Mouse (Mus musculus): ENCODE data around the gene Hoxa5. TPM values are rescaled to one million over a fixed set of nuclear protein-coding genes. Genes with fewer than 3 reads are reported as not detected.

Gene Hoxa5
- polyA plus RNA-seq, 1 experiment from 2014 or later: 1.8 TPM

DNA sequence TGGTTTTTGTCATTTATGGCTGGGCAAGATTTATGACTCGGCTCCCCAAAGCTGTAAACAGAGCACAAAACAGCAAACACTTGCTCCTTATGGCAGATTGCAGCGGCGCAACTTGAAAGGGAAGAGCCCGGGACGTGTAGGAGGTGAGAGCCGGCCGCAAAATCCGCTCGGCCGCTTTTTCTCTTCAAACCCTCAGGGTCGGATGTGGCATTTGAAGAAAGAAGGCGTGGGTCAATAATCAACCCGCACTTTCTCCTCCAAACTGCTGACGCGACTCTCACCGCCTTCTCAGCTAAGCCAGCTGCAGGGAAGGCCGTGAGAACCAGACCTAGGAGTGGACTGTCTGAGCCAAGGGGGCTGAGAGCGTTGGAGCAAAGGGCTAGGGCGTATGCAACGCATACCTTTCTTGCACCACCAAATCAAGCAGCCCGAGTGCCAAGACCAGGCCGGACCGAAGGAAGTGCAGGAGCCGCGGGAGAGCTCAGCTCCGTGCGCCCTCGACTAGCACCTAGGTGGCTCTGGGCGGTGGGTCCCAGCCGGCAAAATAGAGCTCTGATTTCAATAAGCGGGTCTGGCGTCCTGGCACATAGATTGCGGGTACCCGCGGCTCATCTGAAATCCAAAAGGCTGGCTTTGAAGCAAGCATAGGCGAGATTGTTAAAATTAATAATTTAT is 27.2 kb downstream of the Hoxa5 start, which contains the start of gene 5730596B20Rik:
5730596B20Rik (plus strand) TSS at position 438 of the 675 bp plus-strand sequence.
- peak; percentile 73 for DNase-seq (ENCODE audit: low spot score)
- WGBS: under 1% methylated on average over 36 of the region's 36 CpGs

DNA sequence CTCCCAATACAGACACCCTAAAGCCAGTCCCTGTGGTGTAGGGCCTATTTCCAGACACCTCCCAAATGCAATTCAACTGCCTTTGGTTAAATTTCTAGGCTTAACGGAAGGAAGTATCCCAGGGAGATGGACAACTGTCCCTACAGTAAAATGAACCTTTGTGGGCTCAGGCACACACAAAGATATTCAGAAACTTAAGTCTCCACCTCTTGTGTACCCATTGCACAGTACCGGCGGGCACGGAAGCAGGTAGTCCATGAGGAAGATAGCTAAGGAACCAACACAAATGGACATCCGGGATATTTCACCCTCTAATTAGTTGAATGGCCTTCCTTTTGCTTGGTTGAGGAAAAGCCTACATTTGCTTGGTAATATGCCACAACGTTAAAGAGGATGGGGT is 28.0 kb downstream of the Hoxa5 start:
- WGBS: 2% methylated on average over 6 of the region's 6 CpGs
- peaks cover 100% of the 10 kb centered on the region for H3K27me3 ChIP-seq (ENCODE audit: insufficient read depth, poor library complexity, severe bottlenecking)
- H3K4me1 ChIP-seq (replicated peaks): peaks cover 28% of the 10 kb centered on the region
- no peaks in the 10 kb centered on the region for H3K9me3 ChIP-seq
- no peak for DNase-seq (ENCODE audit: low spot score)
- H3K4me3 ChIP-seq: peak overlapping the region; percentile 81
- H3K36me3 ChIP-seq: no peaks in the 10 kb centered on the region
- H3K27ac ChIP-seq: peak overlapping the region; percentile 82

More for the DNA sequence above, 27.2 kb downstream of the Hoxa5 start, which contains the start of gene 5730596B20Rik:
- Histone ChIP-seq H3K4me1 (replicated peaks) (peaks cover 20% of the 10 kb centered on the region), H3K9me3 (no peaks in the 10 kb centered on the region), H3K4me3 (peak within 1 kb of the TSS; percentile 81), H3K27ac (peak within 1 kb of the TSS; percentile 82), H3K27me3 (ENCODE audit: insufficient read depth, poor library complexity, severe bottlenecking) (peaks cover 100% of the 10 kb centered on the region), H3K36me3 (no peaks in the 10 kb centered on the region)

- Histone ChIP-seq H3K36me3 (no peaks in the 10 kb centered on the region), H3K9me3 (no peaks in the 10 kb centered on the region), H3K4me1 (replicated peaks) (peaks cover 33% of the 10 kb centered on the region), H3K27me3 (ENCODE audit: insufficient read depth, poor library complexity, severe bottlenecking) (peaks cover 100% of the 10 kb centered on the region), H3K4me3 (peak overlapping the region; percentile 81), H3K27ac (peak overlapping the region; percentile 82)
- WGBS: under 1% methylated on average over 10 of the region's 35 CpGs
- DNase-seq (ENCODE audit: low spot score): peak; percentile 66
Measured at GRCm38 (mm10) chr6:52175864-52176263, 28.5 kb downstream of the Hoxa5 start.

GRCm38 (mm10) chr6:52174968-52175751 is 29.2 kb downstream of the Hoxa5 start:
- peak; percentile 62 for DNase-seq (ENCODE audit: low spot score)
- no peaks in the 10 kb centered on the region for H3K36me3 ChIP-seq
- H3K27ac ChIP-seq: peak overlapping the region; percentile 82
- peak overlapping the region; percentile 81 for H3K4me3 ChIP-seq
- WGBS: under 1% methylated on average over 41 of the region's 41 CpGs
- H3K4me1 ChIP-seq (replicated peaks): peaks cover 40% of the 10 kb centered on the region
- no peaks in the 10 kb centered on the region for H3K9me3 ChIP-seq
- H3K27me3 ChIP-seq (ENCODE audit: insufficient read depth, poor library complexity, severe bottlenecking): peaks cover 100% of the 10 kb centered on the region

DNA sequence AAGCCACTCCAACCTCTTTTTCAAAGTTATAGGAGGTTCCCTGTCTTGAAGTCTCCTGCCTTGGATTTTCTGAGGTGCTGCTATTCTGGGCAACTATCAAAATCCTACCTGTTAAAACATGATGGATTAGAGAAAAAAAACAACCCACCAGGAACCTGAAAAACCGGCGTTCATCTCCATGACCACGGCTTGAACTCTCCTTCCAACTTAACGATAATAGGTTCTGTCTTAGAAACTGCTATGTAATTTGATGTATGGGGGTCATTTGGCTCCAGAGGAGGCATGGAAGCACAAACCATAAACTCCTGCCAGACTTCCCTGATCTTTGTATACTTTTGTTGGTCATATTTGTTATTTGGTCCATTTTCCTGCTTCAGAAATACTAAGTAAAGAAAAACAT is 30.7 kb downstream of the Hoxa5 start:
- peaks cover 100% of the 10 kb centered on the region for H3K27me3 ChIP-seq (ENCODE audit: insufficient read depth, poor library complexity, severe bottlenecking)
- no peaks in the 10 kb centered on the region for H3K36me3 ChIP-seq
- H3K27ac ChIP-seq: 0 out of 2 replicates have a peak overlapping the region, but pooled peaks have one; percentile 95
- peak overlapping the region; percentile 81 for H3K4me3 ChIP-seq
- H3K9me3 ChIP-seq: no peaks in the 10 kb centered on the region
- peaks cover 44% of the 10 kb centered on the region for H3K4me1 ChIP-seq (replicated peaks)
- no peak for DNase-seq (ENCODE audit: low spot score)
- 4% methylated on average over 4 of the region's 4 CpGs for WGBS

- peaks cover 44% of the 10 kb centered on the region for H3K4me1 ChIP-seq (replicated peaks)
Measured at GRCm38 (mm10) chr6:52172501-52172900, 31.9 kb downstream of the Hoxa5 start.

DNA sequence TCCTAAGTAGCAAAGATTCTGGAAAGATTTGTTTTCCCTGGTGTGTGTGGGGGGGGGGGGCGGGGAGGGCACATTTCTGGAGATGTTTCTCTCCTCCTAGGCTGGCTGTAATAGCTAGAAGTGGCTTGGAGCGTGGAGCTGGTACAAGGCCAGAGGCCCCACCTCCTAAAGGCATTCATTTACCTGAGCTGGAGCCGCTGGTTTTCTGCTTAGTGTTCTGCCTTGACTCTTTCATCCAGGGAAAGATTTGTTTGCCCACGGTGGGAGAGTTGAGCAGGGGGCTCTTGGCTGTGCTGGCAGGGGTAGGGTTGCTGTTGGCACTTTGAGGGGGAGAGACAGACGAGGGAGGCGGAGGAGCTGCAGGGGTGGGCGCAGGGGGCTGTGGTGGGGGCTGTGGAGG is 32.4 kb downstream of the Hoxa5 start:
- Histone ChIP-seq H3K27me3 (ENCODE audit: insufficient read depth, poor library complexity, severe bottlenecking) (peaks cover 100% of the 10 kb centered on the region), H3K9me3 (no peaks in the 10 kb centered on the region), H3K4me1 (replicated peaks) (peaks cover 44% of the 10 kb centered on the region), H3K4me3 (peak overlapping the region; percentile 81), H3K27ac (peak overlapping the region; percentile 95), H3K36me3 (no peaks in the 10 kb centered on the region)
- DNase-seq (ENCODE audit: low spot score): no peak
- WGBS: 5% methylated on average over 7 of the region's 7 CpGs

More at GRCm38 (mm10) chr6:52172501-52172900, 31.9 kb downstream of the Hoxa5 start:
- Histone ChIP-seq H3K27ac (peak overlapping the region; percentile 95), H3K27me3 (ENCODE audit: insufficient read depth, poor library complexity, severe bottlenecking) (peaks cover 100% of the 10 kb centered on the region), H3K4me3 (peak overlapping the region; percentile 81), H3K9me3 (no peaks in the 10 kb centered on the region), H3K36me3 (no peaks in the 10 kb centered on the region)
- peak; percentile 94 for DNase-seq (ENCODE audit: low spot score)
- under 1% methylated on average over 35 of the region's 35 CpGs for WGBS

GRCm38 (mm10) chr6:52171331-52171730 is 33.1 kb downstream of the Hoxa5 start:
- H3K27me3 ChIP-seq (ENCODE audit: insufficient read depth, poor library complexity, severe bottlenecking): peaks cover 100% of the 10 kb centered on the region
- H3K4me3 ChIP-seq: peak overlapping the region; percentile 81
- H3K9me3 ChIP-seq: no peaks in the 10 kb centered on the region
- 4% methylated on average over 4 of the region's 4 CpGs for WGBS
- peak overlapping the region; percentile 95 for H3K27ac ChIP-seq
- H3K4me1 ChIP-seq (replicated peaks): peaks cover 44% of the 10 kb centered on the region
- no peaks in the 10 kb centered on the region for H3K36me3 ChIP-seq
- DNase-seq (ENCODE audit: low spot score): peak; percentile 66

DNA sequence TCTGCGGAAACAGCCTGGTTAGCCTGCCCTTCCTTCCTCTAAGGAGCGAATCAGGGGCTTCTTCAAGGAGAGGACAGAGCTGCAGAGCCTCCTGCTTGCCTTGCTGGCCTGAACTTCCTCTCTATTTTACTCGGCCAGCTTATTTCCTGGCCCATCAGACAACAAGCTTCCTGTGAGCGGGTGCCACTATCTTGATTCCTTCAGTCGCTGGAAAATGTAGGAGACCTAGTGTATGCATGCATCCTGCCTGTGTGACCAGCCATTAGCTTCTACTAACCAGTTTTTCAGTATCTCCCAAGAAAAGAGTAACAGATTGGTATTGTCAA is 33.5 kb downstream of the Hoxa5 start:
- peaks cover 100% of the 10 kb centered on the region for H3K27me3 ChIP-seq (ENCODE audit: insufficient read depth, poor library complexity, severe bottlenecking)
- no peaks in the 10 kb centered on the region for H3K9me3 ChIP-seq
- peak overlapping the region; percentile 95 for H3K27ac ChIP-seq
- 7% methylated on average over 5 of the region's 5 CpGs for WGBS
- DNase-seq (ENCODE audit: low spot score): no peak
- peaks cover 42% of the 10 kb centered on the region for H3K4me1 ChIP-seq (replicated peaks)
- peak overlapping the region; percentile 81 for H3K4me3 ChIP-seq
- H3K36me3 ChIP-seq: no peaks in the 10 kb centered on the region

- Histone ChIP-seq H3K27ac (peak overlapping the region; percentile 95), H3K9me3 (no peaks in the 10 kb centered on the region), H3K27me3 (ENCODE audit: insufficient read depth, poor library complexity, severe bottlenecking) (peaks cover 100% of the 10 kb centered on the region), H3K4me1 (replicated peaks) (peaks cover 37% of the 10 kb centered on the region), H3K4me3 (peak overlapping the region; percentile 81), H3K36me3 (no peaks in the 10 kb centered on the region)
- 1% methylated on average over 40 of the region's 40 CpGs for WGBS
- DNase-seq (ENCODE audit: low spot score): peak; percentile 68
Measured at GRCm38 (mm10) chr6:52170166-52170897, 34.1 kb downstream of the Hoxa5 start.

DNA sequence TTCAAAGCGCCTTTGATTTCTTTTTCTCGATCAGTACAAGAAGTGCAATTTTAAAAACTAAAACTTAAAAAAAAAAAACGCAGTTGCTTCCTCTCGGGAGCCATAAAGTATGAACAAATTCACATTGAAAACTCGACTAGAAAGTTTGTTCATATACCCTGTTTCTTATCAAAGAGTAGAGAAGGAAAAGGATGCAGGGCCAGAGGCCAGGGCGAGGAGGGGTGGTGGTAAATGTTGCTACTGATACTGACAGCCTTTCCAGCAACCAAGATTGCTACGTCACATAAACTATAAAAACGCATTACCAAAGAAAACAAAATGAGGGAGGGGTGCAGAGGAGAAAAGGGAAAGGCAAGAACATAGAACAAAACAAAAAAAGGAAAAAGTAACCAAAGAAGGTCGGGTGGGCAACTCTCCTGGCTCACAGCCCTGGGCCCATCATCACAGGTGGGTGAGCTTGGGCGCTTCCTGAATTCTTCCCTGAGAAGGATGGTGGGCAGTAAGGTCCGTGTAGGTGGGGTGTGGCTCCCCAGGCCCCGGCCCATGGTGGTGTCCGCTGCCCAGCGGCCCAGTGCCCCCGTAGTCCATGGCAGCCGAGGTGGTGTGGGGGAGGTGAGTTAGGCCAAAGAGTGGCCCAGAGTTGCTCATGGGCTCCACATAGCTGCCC is 34.8 kb downstream of the Hoxa5 start:
- 4% methylated on average over 16 of the region's 16 CpGs for WGBS
- peak overlapping the region; percentile 81 for H3K4me3 ChIP-seq
- no peaks in the 10 kb centered on the region for H3K9me3 ChIP-seq
- peaks cover 100% of the 10 kb centered on the region for H3K27me3 ChIP-seq (ENCODE audit: insufficient read depth, poor library complexity, severe bottlenecking)
- H3K27ac ChIP-seq: peak overlapping the region; percentile 95
- peaks cover 34% of the 10 kb centered on the region for H3K4me1 ChIP-seq (replicated peaks)
- no peaks in the 10 kb centered on the region for H3K36me3 ChIP-seq
- DNase-seq (ENCODE audit: low spot score): peak; percentile 58
